Mouse (Mus musculus) heart, embryonic 11.5 days (tissue): ENCODE measurements at regions not wholly inside any gene's neighbourhood (a gene's known extent, or its start where the extent isn't known, plus 50 kb on each side); places are given as distances from the start of the nearest gene placed in this dataset.

ENCODE experiments used
- ATAC-seq: fragments of 200-750 bp; cut with Nextera tagmentation; replicated peaks from 2 replicates; pipeline ENCODE4 v1.8.0; 2017; ENCODE audit warnings: moderate library complexity; ENCODE audit not compliant: insufficient number of reproducible peaks, low FRiP score, low TSS enrichment
- H3K27ac ChIP-seq: fragments of 300-500 bp; sonication (generic); 2 replicates; pipeline ENCODE4 v1.5.1; 2014; ENCODE audit warnings: mild to moderate bottlenecking, low read depth, low read length
- H3K27me3 ChIP-seq: fragments of 300-500 bp; sonication (generic); 2 replicates; pipeline ENCODE4 v1.6.1; 2014; ENCODE audit warnings: mild to moderate bottlenecking, low read length, mixed read lengths; ENCODE audit not compliant: control insufficient read depth, insufficient read depth
- H3K36me3 ChIP-seq: fragments of 300-500 bp; sonication (generic); 2 replicates; pipeline ENCODE4 v1.6.1; 2014; ENCODE audit warnings: mild to moderate bottlenecking, low read length, moderate library complexity, mixed read lengths; ENCODE audit not compliant: control insufficient read depth, insufficient read depth
- H3K4me1 ChIP-seq: fragments of 300-500 bp; sonication (generic); 2 replicates; pipeline ENCODE4 v1.6.1; 2014; ENCODE audit warnings: low read length; ENCODE audit not compliant: control insufficient read depth, insufficient read depth
- H3K4me2 ChIP-seq: fragments of 300-500 bp; sonication (generic); 2 replicates; pipeline ENCODE4 v1.6.1; 2014; ENCODE audit warnings: mild to moderate bottlenecking, moderate library complexity
- H3K4me3 ChIP-seq: fragments of 300-500 bp; sonication (generic); 2 replicates; pipeline ENCODE4 v1.5.1; 2014; ENCODE audit warnings: low read depth, low read length
- H3K9ac ChIP-seq: fragments of 300-500 bp; sonication (generic); 2 replicates; pipeline ENCODE4 v1.6.1; 2014; ENCODE audit warnings: mild to moderate bottlenecking, low read depth, low read length, moderate library complexity
- H3K9me3 ChIP-seq: fragments of 300-500 bp; sonication (generic); replicated peaks from 2 replicates; pipeline ENCODE4 v1.6.1; 2016; ENCODE audit warnings: low read length; ENCODE audit not compliant: control insufficient read depth
- WGBS: fragments of 180-500 bp; shearing (Covaris S2); extraction: QIAGEN DNeasy Blood & Tissue Kit; methylation state at CpG from one replicate; pipeline ENCODE4 v1.1.7; 2014; ENCODE audit not compliant: insufficient replicate concordance; 5-methylcytosine and 5-hydroxymethylcytosine counted together

- no peaks in the 10 kb centered on the region for H3K36me3 ChIP-seq
- H3K4me2 ChIP-seq, result no peak overlapping the region
- no peaks in the 10 kb centered on the region for H3K9me3 ChIP-seq
- no peak overlapping the region for H3K4me3 ChIP-seq
- no peak for ATAC-seq
- no peak overlapping the region for H3K9ac ChIP-seq
- H3K27me3 ChIP-seq, result no peaks in the 10 kb centered on the region
- H3K4me1 ChIP-seq, result no peaks in the 10 kb centered on the region
- no peak overlapping the region for H3K27ac ChIP-seq
- WGBS, result 79% methylated on average over 19 of the region's 19 CpGs
These were observed 77.0 kb upstream of the Lgr5 start for GRCm38 (mm10) chr10:115664567-115664966.

GRCm38 (mm10) chr10:115676661-115677060 is 89.1 kb upstream of the Lgr5 start:
- no peaks in the 10 kb centered on the region for H3K9me3 ChIP-seq
- no peak overlapping the region for H3K9ac ChIP-seq
- WGBS, result 82% methylated on average over 2 of the region's 2 CpGs
- H3K27me3 ChIP-seq, result no peaks in the 10 kb centered on the region
- H3K4me1 ChIP-seq, result no peaks in the 10 kb centered on the region
- no peaks in the 10 kb centered on the region for H3K36me3 ChIP-seq
- no peak for ATAC-seq
- H3K4me3 ChIP-seq, result no peak overlapping the region
- no peak overlapping the region for H3K4me2 ChIP-seq
- H3K27ac ChIP-seq, result no peak overlapping the region

- H3K9ac ChIP-seq, result no peak overlapping the region
- H3K4me2 ChIP-seq, result no peak overlapping the region
- WGBS, result 62% methylated on average over 6 of the region's 6 CpGs
- ATAC-seq, result no peak
- H3K27ac ChIP-seq, result no peak overlapping the region
- H3K36me3 ChIP-seq, result no peaks in the 10 kb centered on the region
- H3K9me3 ChIP-seq, result no peaks in the 10 kb centered on the region
- H3K4me3 ChIP-seq, result no peak overlapping the region
- no peaks in the 10 kb centered on the region for H3K4me1 ChIP-seq
- no peaks in the 10 kb centered on the region for H3K27me3 ChIP-seq
These were observed 93.5 kb upstream of the Lgr5 start for GRCm38 (mm10) chr10:115681115-115681514.

- WGBS, result 88% methylated on average over 4 of the region's 4 CpGs
These were observed 104.4 kb upstream of the Lgr5 start for GRCm38 (mm10) chr10:115691939-115692338.

DNA sequence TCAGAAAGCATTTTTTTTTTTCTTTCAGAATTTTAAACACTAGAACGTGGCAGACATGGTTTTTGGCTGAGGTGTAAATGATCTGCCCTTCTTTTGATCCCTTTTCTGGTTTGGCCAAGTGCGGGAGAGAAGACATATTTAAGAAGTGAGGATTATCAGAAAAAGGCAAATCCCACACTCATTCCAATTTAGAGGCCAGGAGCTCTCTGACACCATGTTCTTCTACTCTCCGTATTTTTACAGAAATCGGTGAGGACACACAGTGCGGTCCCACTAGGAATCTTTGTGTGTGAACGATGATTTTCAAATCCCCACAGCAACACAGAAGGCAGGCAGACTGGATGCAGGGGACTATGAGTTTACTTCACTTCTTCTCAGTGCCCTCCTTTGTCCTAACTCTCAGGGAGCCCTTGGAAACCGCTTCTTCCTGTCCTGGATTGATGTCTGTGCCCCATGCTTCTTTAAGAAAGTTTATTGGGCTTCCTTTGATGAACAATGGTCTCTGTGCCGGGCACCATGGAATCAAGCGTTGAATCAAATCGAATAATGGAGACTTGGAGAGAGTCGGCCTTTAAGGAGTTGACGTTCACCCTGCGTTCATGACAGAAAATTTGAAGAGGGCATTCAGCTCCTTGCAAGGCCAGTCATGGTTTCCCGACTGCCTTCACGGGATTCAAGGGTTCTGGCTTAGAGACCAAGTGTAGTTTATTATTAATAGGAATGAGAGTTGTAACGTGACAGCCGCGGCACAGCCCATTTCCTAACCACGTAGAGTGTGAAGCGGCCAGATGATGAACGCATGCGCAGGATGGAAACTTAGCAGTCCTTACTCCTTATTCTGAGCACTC is 106.6 kb upstream of the Lgr5 start:
- 88% methylated on average over 22 of the region's 22 CpGs for WGBS
- no peak for ATAC-seq
- no peaks in the 10 kb centered on the region for H3K36me3 ChIP-seq
- no peak overlapping the region for H3K9ac ChIP-seq
- H3K27ac ChIP-seq, result no peak overlapping the region
- no peak overlapping the region for H3K4me3 ChIP-seq
- H3K4me1 ChIP-seq, result no peaks in the 10 kb centered on the region
- no peak overlapping the region for H3K4me2 ChIP-seq
- no peaks in the 10 kb centered on the region for H3K9me3 ChIP-seq
- H3K27me3 ChIP-seq, result no peaks in the 10 kb centered on the region

More at GRCm38 (mm10) chr10:115691939-115692338, 104.4 kb upstream of the Lgr5 start:
- Histone ChIP-seq H3K27me3 (no peaks in the 10 kb centered on the region), H3K9me3 (no peaks in the 10 kb centered on the region), H3K4me3 (no peak overlapping the region), H3K9ac (no peak overlapping the region), H3K27ac (no peak overlapping the region), H3K4me2 (no peak overlapping the region), H3K4me1 (no peaks in the 10 kb centered on the region), H3K36me3 (no peaks in the 10 kb centered on the region)
- no peak for ATAC-seq

DNA sequence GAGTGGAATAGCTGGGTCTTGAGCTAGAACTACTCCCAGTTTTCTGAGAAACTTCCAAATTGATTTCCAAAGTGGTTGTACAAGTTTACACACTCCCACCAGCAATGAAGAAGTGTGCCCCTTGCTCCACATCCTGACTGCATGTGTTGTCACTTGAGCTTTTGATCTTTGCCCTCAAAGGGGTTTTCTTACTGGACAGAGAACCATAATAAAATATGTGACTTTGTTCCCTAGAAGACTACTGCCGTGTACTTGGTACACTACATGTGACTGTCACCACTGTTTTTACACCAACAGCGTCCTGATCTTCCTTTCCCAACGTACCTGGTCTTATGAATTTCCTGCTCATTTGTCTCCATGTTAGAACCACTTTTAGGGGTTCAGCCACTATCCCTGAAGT is 114.3 kb upstream of the Tspan8 start:
- no peaks in the 10 kb centered on the region for H3K36me3 ChIP-seq
- ATAC-seq, result no peak
- no peak overlapping the region for H3K27ac ChIP-seq
- WGBS, result 85% methylated on average over 3 of the region's 3 CpGs
- H3K4me2 ChIP-seq, result no peak overlapping the region
- no peaks in the 10 kb centered on the region for H3K27me3 ChIP-seq
- no peaks in the 10 kb centered on the region for H3K9me3 ChIP-seq
- H3K4me3 ChIP-seq, result no peak overlapping the region
- no peaks in the 10 kb centered on the region for H3K4me1 ChIP-seq
- H3K9ac ChIP-seq, result no peak overlapping the region

GRCm38 (mm10) chr10:115708623-115709022 is 108.0 kb upstream of the Tspan8 start:
- Histone ChIP-seq H3K4me1 (no peaks in the 10 kb centered on the region), H3K4me3 (no peak overlapping the region), H3K9ac (no peak overlapping the region), H3K4me2 (no peak overlapping the region), H3K27me3 (no peaks in the 10 kb centered on the region), H3K9me3 (no peaks in the 10 kb centered on the region), H3K36me3 (no peaks in the 10 kb centered on the region), H3K27ac (no peak overlapping the region)
- ATAC-seq, result no peak
- WGBS, result 68% methylated on average over 14 of the region's 14 CpGs

- Histone ChIP-seq H3K4me2 (no peak overlapping the region), H3K36me3 (no peaks in the 10 kb centered on the region), H3K4me3 (no peak overlapping the region), H3K9me3 (no peaks in the 10 kb centered on the region), H3K4me1 (no peaks in the 10 kb centered on the region), H3K27ac (no peak overlapping the region), H3K9ac (no peak overlapping the region), H3K27me3 (no peaks in the 10 kb centered on the region)
- 53% methylated on average over 6 of the region's 6 CpGs for WGBS
- ATAC-seq, result no peak
These were observed 102.7 kb upstream of the Tspan8 start for GRCm38 (mm10) chr10:115713896-115714295.

GRCm38 (mm10) chr10:115716178-115716577 is 100.5 kb upstream of the Tspan8 start:
- Histone ChIP-seq H3K4me2 (peak overlapping the region; percentile 16; the same call in 1 of the 2 replicates), H3K9me3 (no peaks in the 10 kb centered on the region), H3K27me3 (no peaks in the 10 kb centered on the region), H3K4me1 (no peaks in the 10 kb centered on the region), H3K36me3 (no peaks in the 10 kb centered on the region), H3K27ac (no peak overlapping the region), H3K9ac (no peak overlapping the region), H3K4me3 (no peak overlapping the region)
- WGBS, result 64% methylated on average over 9 of the region's 9 CpGs
- ATAC-seq, result no peak
